Mouse (Mus musculus) neural tube, embryonic 12.5 days (tissue): ENCODE data around the gene Fosl1. TPM values are rescaled to one million over a fixed set of nuclear protein-coding genes. Genes with fewer than 3 reads are reported as not detected.
A peak's percentile ranks its signal among the peaks of the same experiment; 100 is the strongest.

Experiments used
- ATAC-seq: fragments of 200-750 bp; cut with Nextera tagmentation; 2 replicates; pipeline ENCODE4 v1.8.0; 2017; ENCODE audit warnings: low read depth, mild to moderate bottlenecking, moderate TSS enrichment, moderate library complexity; ENCODE audit not compliant: low FRiP score
- H3K27ac ChIP-seq: fragments of 300-500 bp; sonication (generic); 2 replicates; pipeline ENCODE4 v1.5.1; 2016
- H3K27me3 ChIP-seq: fragments of 300-500 bp; sonication (generic); replicated peaks from 2 replicates; pipeline ENCODE4 v1.6.1; 2016; ENCODE audit warnings: mild to moderate bottlenecking
- H3K36me3 ChIP-seq: fragments of 300-500 bp; sonication (generic); 2 replicates; pipeline ENCODE4 v1.6.1; 2016; ENCODE audit warnings: mild to moderate bottlenecking
- H3K4me1 ChIP-seq: fragments of 300-500 bp; sonication (generic); 2 replicates; pipeline ENCODE4 v1.6.1; 2016
- H3K4me2 ChIP-seq: fragments of 300-500 bp; sonication (generic); replicated peaks from 2 replicates; pipeline ENCODE4 v1.6.1; 2016; ENCODE audit warnings: mild to moderate bottlenecking
- H3K4me3 ChIP-seq: fragments of 300-500 bp; sonication (generic); 2 replicates; pipeline ENCODE4 v1.5.1; 2016
- H3K9ac ChIP-seq: fragments of 300-500 bp; sonication (generic); 2 replicates; pipeline ENCODE4 v1.6.1; 2016; ENCODE audit warnings: mild to moderate bottlenecking
- H3K9me3 ChIP-seq: fragments of 300-500 bp; sonication (generic); 2 replicates; pipeline ENCODE4 v1.6.1; 2016; ENCODE audit warnings: mild to moderate bottlenecking
- WGBS: fragments of 180-500 bp; shearing (Covaris S2); methylation state at CpG from one replicate; pipeline ENCODE4 v1.1.7; 2016; 5-methylcytosine and 5-hydroxymethylcytosine counted together
- polyA plus RNA-seq: library from polyadenylated mRNA; unstranded; fragments of >200 nt; fragmentation: Nextera tagmentation; extraction: Ambion mirVana; gene quantifications from 2 replicates; pipeline ENCODE4 v1.2.1, GENCODE M21; 2016

The Fosl1 gene
- polyA plus RNA-seq, 1 experiment from 2014 or later = not detected

DNA sequence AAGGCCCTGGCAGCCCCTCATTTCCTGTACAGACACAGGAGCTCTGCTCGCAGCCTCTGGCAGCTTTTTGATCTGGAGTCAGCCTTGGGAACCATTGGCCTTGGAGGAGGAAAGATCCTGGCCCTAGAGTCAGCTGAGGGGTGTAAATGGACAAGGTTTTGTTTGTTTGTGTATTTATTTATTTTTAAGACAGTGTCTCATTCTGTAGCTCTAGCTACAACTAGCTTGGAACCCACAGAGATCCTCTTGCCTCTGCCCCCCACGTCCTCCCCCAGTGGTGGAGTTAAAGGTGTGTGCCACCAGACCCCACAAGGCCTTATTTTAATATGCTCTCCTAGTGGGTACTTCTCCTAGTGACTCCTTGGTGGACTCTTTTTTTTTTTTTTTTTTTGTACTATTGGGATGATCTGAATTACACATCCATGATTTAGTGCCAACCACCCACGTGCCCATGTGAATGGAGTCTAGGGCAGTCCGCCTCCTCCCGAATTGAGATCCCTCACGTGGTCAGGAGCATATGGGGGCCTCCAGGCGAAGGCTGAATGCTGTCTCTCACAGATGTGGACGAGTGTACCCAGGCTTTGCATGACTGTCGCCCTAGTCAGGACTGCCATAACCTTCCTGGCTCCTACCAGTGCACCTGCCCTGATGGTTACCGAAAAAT, 29.8 kb downstream of the Fosl1 start:
- 79% methylated on average over 10 of the region's 10 CpGs for WGBS
- no peak overlapping the region for H3K27ac ChIP-seq
- H3K27me3 ChIP-seq = no peaks in the 10 kb centered on the region
- no peak for ATAC-seq
- peaks cover 24% of the 10 kb centered on the region for H3K4me1 ChIP-seq
- H3K4me2 ChIP-seq = no peak overlapping the region
- no peaks in the 10 kb centered on the region for H3K9me3 ChIP-seq
- H3K36me3 ChIP-seq = peaks cover 22% of the 10 kb centered on the region
- H3K4me3 ChIP-seq = no peak overlapping the region
- no peak overlapping the region for H3K9ac ChIP-seq

DNA sequence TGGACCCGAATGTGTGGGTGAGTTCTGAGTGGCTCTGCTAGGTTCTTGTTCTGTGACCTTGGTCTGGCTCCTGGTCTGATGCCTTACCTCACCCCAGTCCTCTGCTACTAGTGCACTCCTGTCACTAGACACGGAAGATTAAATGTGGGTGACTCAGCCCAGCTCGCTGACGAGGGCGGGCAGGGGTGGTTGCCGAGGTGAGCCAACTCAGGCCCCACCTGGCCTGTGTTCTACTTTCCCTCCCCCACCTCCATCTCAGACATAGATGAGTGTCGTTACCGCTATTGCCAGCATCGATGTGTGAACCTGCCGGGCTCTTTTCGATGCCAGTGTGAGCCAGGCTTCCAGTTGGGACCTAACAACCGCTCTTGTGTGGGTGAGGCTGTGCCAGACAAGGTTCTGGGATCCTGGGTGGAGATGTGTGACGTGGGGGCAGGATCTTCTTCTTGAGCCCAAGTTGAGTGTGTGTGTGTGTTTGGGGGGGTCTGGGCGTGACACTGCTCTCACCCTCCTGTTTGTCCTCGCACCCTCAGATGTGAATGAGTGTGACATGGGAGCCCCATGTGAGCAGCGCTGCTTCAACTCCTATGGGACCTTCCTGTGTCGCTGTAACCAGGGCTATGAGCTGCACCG, 30.4 kb downstream of the Fosl1 start:
- Histone ChIP-seq H3K4me1 (peaks cover 24% of the 10 kb centered on the region), H3K9ac (no peak overlapping the region), H3K27me3 (no peaks in the 10 kb centered on the region), H3K27ac (no peak overlapping the region), H3K4me3 (no peak overlapping the region), H3K4me2 (no peak overlapping the region), H3K9me3 (no peaks in the 10 kb centered on the region), H3K36me3 (peaks cover 29% of the 10 kb centered on the region)
- 91% methylated on average over 18 of the region's 18 CpGs for WGBS
- ATAC-seq = no peak

DNA sequence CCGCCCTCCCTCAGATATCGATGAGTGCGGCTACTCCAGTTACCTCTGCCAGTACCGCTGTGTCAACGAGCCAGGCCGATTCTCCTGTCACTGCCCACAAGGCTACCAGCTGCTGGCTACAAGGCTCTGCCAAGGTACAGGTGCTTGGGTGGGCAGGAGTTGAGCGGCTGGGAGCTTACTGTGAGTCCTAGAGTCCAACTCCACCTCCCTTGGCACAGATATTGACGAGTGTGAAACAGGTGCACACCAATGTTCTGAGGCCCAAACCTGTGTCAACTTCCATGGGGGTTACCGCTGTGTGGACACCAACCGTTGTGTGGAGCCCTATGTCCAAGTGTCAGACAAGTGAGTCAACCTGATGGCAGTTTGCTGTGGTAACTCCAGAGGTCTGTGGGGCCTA, 32.7 kb downstream of the Fosl1 start:
- no peak overlapping the region for H3K27ac ChIP-seq
- peaks cover 10% of the 10 kb centered on the region for H3K4me1 ChIP-seq
- no peak overlapping the region for H3K4me3 ChIP-seq
- H3K9ac ChIP-seq = no peak overlapping the region
- 93% methylated on average over 10 of the region's 10 CpGs for WGBS
- peaks cover 51% of the 10 kb centered on the region for H3K36me3 ChIP-seq
- H3K4me2 ChIP-seq = no peak overlapping the region
- no peaks in the 10 kb centered on the region for H3K27me3 ChIP-seq
- ATAC-seq = no peak
- H3K9me3 ChIP-seq = no peaks in the 10 kb centered on the region

DNA sequence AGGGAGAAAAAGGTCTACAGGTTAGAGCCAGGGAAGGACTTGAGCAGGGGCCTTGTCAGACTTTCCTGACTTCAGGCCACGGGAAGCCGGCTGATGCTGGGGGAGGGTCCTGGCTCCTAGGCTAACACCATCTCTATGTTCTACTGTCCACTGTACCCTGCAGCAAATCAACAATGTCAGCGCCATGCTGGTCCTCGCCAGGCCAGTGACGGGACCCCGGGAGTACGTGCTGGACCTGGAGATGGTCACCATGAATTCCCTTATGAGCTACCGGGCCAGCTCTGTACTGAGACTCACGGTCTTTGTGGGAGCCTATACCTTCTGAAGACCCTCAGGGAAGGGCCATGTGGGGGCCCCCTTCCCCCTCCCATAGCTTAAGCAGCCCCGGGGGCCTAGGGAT, 34.1 kb downstream of the Fosl1 start:
- no peak overlapping the region for H3K9ac ChIP-seq
- no peak overlapping the region for H3K4me2 ChIP-seq
- peaks cover 64% of the 10 kb centered on the region for H3K36me3 ChIP-seq
- no peaks in the 10 kb centered on the region for H3K27me3 ChIP-seq
- no peak overlapping the region for H3K4me3 ChIP-seq
- no peaks in the 10 kb centered on the region for H3K9me3 ChIP-seq
- no peak for ATAC-seq
- no peak overlapping the region for H3K27ac ChIP-seq
- H3K4me1 ChIP-seq = no peaks in the 10 kb centered on the region
- 90% methylated on average over 10 of the region's 10 CpGs for WGBS

DNA sequence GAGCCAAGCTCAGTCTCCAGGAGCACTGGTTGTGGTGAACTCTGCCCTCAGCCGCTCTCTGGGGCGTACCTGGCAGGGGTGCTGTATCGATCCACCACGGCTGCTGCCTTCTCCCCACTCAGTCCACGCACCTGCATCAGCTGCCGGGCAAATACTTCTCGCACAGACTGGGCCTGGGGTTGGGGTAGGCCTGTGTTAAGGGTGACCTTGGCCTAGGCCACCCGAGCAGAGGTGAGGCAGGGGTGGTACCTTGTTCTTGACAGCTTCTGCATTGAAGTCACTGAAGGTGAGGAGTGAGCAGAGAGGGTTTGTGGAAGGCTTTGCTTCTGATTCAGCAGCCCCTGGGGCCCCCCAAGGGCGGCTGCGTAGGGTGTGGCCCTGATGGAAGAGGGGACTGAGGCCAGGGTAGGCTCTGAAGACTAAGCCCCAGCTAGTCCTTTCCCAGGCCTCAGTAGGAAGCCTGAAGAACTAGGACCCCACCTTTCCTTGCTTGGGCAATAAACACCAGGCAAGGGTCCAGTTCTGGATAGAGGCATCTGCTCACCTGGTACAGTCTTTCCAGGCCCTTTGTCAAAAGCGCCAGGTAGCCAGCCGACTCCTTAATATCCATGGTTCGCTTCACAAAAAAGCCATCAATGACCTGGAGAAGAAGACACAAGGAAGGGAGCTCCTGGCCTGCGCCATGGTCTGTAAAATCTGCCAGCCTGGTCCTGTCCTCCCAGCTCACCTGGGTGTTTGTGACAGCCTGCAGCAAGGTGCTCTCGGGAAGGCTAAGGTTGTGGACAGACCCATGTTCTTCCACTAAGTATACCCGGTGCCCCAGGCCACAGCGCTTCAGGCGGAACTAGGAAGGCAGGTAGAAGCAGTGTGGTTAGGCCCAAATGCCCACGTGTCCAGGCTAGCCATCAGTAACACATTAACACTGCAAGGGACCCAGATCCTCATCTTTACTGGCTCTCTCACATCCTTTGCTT, 36.3 kb downstream of the Fosl1 start:
- Histone ChIP-seq H3K4me1 (peaks cover 12% of the 10 kb centered on the region), H3K4me2 (no peak overlapping the region), H3K9ac (no peak overlapping the region), H3K4me3 (no peak overlapping the region), H3K9me3 (no peaks in the 10 kb centered on the region), H3K36me3 (peaks cover 54% of the 10 kb centered on the region), H3K27me3 (no peaks in the 10 kb centered on the region), H3K27ac (no peak overlapping the region)
- 94% methylated on average over 19 of the region's 19 CpGs for WGBS
- no peak for ATAC-seq

DNA sequence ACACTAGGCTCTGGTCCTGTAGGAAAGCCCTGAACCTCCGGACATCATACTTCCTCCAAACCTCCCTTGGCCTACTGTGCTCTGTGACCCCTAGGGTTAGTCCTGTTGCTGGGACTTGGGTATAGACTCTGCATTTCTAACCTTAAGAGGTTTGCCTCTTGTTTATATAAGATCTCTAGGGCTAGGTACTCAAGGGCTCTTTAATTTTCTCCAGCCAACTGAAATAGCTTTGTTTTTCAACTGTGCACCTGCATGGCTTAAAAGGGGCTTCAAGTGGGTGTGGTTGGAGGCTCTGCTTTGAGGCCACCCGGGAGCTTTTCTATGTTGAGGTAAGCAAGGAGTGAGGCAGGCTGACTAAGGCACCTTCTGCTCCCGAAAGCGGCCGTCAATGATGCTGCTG, 37.1 kb downstream of the Fosl1 start:
- Histone ChIP-seq H3K4me3 (no peak overlapping the region), H3K4me1 (peaks cover 12% of the 10 kb centered on the region), H3K36me3 (peaks cover 53% of the 10 kb centered on the region), H3K9me3 (no peaks in the 10 kb centered on the region), H3K27me3 (no peaks in the 10 kb centered on the region), H3K9ac (no peak overlapping the region), H3K4me2 (no peak overlapping the region), H3K27ac (no peak overlapping the region)
- WGBS = 87% methylated on average over 5 of the region's 5 CpGs
- ATAC-seq = no peak

DNA sequence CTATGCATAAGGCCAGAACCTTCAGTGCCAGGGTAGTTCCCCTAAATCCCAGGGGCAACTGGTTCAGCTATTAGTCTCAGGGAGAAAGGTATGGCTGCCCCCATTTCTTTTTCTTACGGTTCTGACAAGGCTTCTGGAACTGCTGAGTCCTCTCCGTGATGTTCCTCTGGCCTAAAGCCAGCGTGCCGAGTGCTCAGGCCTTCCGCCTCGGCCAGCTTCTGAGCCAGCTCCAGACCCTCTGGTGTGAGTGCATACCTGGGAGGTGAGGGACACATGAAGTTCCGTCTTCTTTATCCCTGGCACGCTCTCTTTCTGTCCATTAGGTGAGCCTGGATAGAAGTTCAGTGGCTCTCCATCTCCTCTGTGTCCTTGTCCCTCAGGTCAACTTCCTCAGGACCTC, 38.0 kb downstream of the Fosl1 start:
- no peak for ATAC-seq
- Histone ChIP-seq H3K27me3 (no peaks in the 10 kb centered on the region), H3K4me2 (no peak overlapping the region), H3K9ac (no peak overlapping the region), H3K4me1 (peaks cover 12% of the 10 kb centered on the region), H3K27ac (no peak overlapping the region), H3K36me3 (peaks cover 53% of the 10 kb centered on the region), H3K4me3 (no peak overlapping the region), H3K9me3 (no peaks in the 10 kb centered on the region)
- WGBS = 96% methylated on average over 8 of the region's 8 CpGs

DNA sequence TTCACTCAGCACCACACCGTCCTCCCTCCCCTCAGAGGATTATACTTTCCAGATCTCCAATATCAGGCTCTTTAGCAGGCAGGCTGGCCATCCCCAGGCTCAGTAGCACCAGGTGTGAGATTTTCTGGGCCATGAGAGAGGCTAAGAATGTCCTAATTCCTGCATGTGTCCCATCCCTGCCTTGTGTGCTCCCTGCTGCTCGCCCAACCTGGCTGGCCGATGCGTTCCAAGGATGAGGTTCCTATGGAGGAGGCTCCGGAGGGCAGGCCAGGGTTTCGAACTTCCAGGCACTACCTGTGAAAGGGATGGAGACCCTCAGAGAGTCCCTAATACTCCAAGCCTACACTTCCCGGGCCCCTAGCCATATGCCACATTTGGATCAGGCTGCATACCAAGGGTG, 38.5 kb downstream of the Fosl1 start:
- Histone ChIP-seq H3K36me3 (peaks cover 48% of the 10 kb centered on the region), H3K27me3 (no peaks in the 10 kb centered on the region), H3K9me3 (no peaks in the 10 kb centered on the region), H3K9ac (no peak overlapping the region), H3K4me1 (peaks cover 12% of the 10 kb centered on the region), H3K4me3 (no peak overlapping the region), H3K4me2 (no peak overlapping the region), H3K27ac (no peak overlapping the region)
- 94% methylated on average over 7 of the region's 7 CpGs for WGBS
- ATAC-seq = no peak

DNA sequence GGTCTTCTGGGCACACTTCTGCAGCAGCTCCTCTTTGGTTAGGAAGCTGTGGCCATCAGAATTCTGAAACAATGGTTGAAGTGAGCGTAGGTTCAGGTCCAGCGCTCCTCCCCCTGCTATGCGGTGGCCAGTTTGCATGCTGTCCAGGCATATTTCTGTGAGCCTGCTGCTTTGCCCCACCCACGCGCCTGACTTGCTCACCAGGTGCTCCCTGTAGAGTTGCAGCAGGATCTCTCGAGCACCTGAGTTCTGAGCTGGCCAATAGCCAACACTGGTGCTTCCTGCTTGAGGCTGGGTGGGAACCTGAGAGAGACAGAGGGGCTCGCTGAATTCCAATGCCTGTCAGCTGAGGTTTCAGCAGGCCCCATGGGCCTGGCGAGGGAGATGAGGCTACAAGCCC, 38.9 kb downstream of the Fosl1 start:
- Histone ChIP-seq H3K36me3 (peaks cover 48% of the 10 kb centered on the region), H3K9ac (0 out of 2 replicates have a peak overlapping the region, but pooled peaks have one; percentile 21)
- 93% methylated on average over 8 of the region's 8 CpGs for WGBS

DNA sequence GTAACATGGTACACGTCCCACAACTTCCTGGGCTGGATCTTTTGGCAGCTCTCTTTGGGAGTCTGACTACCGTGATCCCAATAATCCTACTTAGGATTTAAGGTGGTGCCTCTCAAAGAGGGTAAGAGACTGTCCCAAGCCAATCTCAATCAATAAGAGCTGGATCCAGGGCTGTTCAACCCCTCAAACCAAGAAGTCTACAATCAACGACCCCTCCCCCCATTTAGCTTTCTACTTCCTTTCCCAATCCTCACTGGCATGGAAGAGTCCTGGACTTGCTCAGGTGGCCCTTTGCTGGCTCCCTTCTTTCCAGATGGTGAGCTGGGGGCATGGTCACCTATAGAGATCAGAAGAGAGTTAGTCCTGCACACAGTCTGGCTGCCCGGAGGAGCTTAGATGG, 39.4 kb downstream of the Fosl1 start:
- no peaks in the 10 kb centered on the region for H3K9me3 ChIP-seq
- peaks cover 13% of the 10 kb centered on the region for H3K4me1 ChIP-seq
- WGBS = 88% methylated on average over 4 of the region's 4 CpGs
- no peak overlapping the region for H3K27ac ChIP-seq
- ATAC-seq = no peak
- H3K27me3 ChIP-seq = no peaks in the 10 kb centered on the region
- H3K4me3 ChIP-seq = no peak overlapping the region
- peaks cover 43% of the 10 kb centered on the region for H3K36me3 ChIP-seq
- H3K4me2 ChIP-seq = peak overlapping the region; percentile 69
- 0 out of 2 replicates have a peak overlapping the region, but pooled peaks have one; percentile 21 for H3K9ac ChIP-seq

More for the DNA sequence above, 38.9 kb downstream of the Fosl1 start:
- no peak overlapping the region for H3K4me3 ChIP-seq
- no peaks in the 10 kb centered on the region for H3K27me3 ChIP-seq
- H3K4me2 ChIP-seq = no peak overlapping the region; the same call in 1 of the 2 replicates
- no peak overlapping the region for H3K27ac ChIP-seq
- H3K9me3 ChIP-seq = no peaks in the 10 kb centered on the region
- no peak for ATAC-seq
- H3K4me1 ChIP-seq = peaks cover 12% of the 10 kb centered on the region

DNA sequence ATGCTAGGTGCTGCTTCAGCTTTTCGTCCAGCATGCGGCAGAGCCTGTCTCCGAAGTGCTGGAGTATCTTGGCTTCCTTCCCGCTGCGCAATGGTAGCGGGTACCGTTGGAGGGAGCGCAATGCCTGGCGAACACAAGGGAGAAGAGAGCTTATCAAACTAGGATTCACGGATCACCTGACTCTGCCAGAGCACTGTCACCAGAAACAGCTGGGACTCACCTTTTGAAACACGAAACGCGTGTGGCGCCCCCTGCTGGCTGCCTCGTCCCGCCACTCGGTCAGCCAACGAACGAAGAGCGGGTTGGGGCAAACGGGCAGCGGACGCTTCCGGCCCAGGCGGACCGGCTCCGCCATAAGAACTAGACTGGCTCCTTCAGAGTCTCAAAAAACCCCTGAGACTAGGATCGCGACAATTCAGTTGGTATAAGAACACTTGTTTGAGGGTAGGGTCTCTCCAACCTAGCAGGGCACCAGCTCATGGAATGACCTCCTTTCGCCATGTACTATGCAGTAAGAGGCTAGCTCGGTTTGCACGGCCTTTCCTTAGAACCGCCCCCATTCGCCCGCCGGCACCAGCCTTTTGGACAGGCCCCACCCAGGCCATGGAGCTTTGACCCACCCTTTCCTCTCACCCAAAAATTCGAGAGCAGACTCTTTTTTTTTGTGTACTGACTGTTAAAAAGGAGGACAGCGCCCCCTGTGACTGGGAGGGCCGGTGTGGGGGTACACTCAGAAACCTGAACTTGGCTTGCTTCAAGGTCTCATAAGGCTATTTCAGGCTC, 40.6 kb downstream of the Fosl1 start, which contains the start of gene Mus81:
Gene Mus81 (minus strand): TSS at position 635 of the 783 bp plus-strand sequence.
- Histone ChIP-seq H3K9ac (peak within 1 kb of the TSS; percentile 62), H3K4me3 (peak within 1 kb of the TSS; percentile 41), H3K4me1 (peaks cover 25% of the 10 kb centered on the region), H3K36me3 (peaks cover 43% of the 10 kb centered on the region), H3K27me3 (no peaks in the 10 kb centered on the region), H3K27ac (peak within 1 kb of the TSS; percentile 97), H3K9me3 (no peaks in the 10 kb centered on the region), H3K4me2 (peak within 1 kb of the TSS; percentile 69)
- peak; percentile 46 for ATAC-seq
- 1% methylated on average over 39 of the region's 39 CpGs for WGBS
